Mouse (Mus musculus) MEL (cell line): ENCODE data around the gene Spast. TPM values are rescaled to one million over a fixed set of nuclear protein-coding genes. Genes with fewer than 3 reads are reported as not detected.

Source experiments
- DNase-seq: peaks from one replicate; pipeline ENCODE4 v3.0.0; 2011; ENCODE audit warnings: low read depth, low spot score
- H3K27ac ChIP-seq: 2 replicates; pipeline ENCODE4 v1.5.1; 2012; ENCODE audit warnings: low read depth, mild to moderate bottlenecking, control low read depth, low read length, moderate library complexity; ENCODE audit not compliant: control insufficient read depth
- H3K27me3 ChIP-seq, 2 experiments: fragments of 150-350 bp in 1 of 2; sonication (generic) in 1 of 2; 2 replicates each; pipeline ENCODE4 v1.6.1; 2012; ENCODE audit warnings: low read length in 2 of 2, mild to moderate bottlenecking in 2 of 2, improper control_type of control experiment in 1 of 2, moderate library complexity in 1 of 2; ENCODE audit not compliant: insufficient read depth in 2 of 2, control insufficient read depth in 1 of 2
- H3K36me3 ChIP-seq, 2 experiments: 2 replicates each; pipeline ENCODE4 v1.6.1; 2012 to 2014; ENCODE audit warnings: low read length in 2 of 2, improper control_type of control experiment in 1 of 2, inconsistent platforms in 1 of 2, mild to moderate bottlenecking in 1 of 2; ENCODE audit not compliant: insufficient read depth in 2 of 2, control insufficient read depth in 1 of 2
- H3K4me1 ChIP-seq, 2 experiments: fragments of 150-350 bp in 1 of 2; sonication (generic) in 1 of 2; 2 replicates each; pipeline ENCODE4 v1.6.1; 2012; ENCODE audit warnings: low read length in 2 of 2, improper control_type of control experiment in 1 of 2, mild to moderate bottlenecking in 1 of 2; ENCODE audit not compliant: insufficient read depth in 2 of 2, control insufficient read depth in 1 of 2
- H3K4me3 ChIP-seq, 2 experiments: fragments of 150-350 bp in 1 of 2; sonication (generic) in 1 of 2; 2 replicates each; pipeline ENCODE4 v1.5.1; 2012; ENCODE audit warnings: low read depth in 2 of 2, low read length in 2 of 2, mild to moderate bottlenecking in 2 of 2, moderate library complexity in 2 of 2, control low read depth in 1 of 2, improper control_type of control experiment in 1 of 2; ENCODE audit not compliant: control insufficient read depth in 1 of 2, insufficient read depth in 1 of 2
- H3K79me2 ChIP-seq: 2 replicates; pipeline ENCODE4 v1.6.1; 2012; ENCODE audit warnings: mild to moderate bottlenecking, low read length, moderate library complexity; ENCODE audit not compliant: control insufficient read depth, poor library complexity, insufficient read depth
- H3K9ac ChIP-seq: 2 replicates; pipeline ENCODE4 v1.6.1; 2012; ENCODE audit warnings: low read depth, mild to moderate bottlenecking, control low read depth, low read length, moderate library complexity; ENCODE audit not compliant: control insufficient read depth, poor library complexity, severe bottlenecking
- H3K9me3 ChIP-seq: fragments of 150-350 bp; sonication (generic); replicated peaks from 2 replicates; pipeline ENCODE4 v1.6.1; 2012; ENCODE audit warnings: mild to moderate bottlenecking, low read length, improper control_type of control experiment, moderate library complexity; ENCODE audit not compliant: insufficient read depth
- CTCF ChIP-seq, 3 experiments: IDR thresholded peaks in 2 of 3; conservative IDR thresholded peaks in 1 of 3; 2 replicates each; pipeline ENCODE4 v1.5.1; 2011 to 2012; ENCODE audit warnings: low read length in 3 of 3, low read depth in 2 of 3, mild to moderate bottlenecking in 2 of 3, improper control_type of control experiment in 1 of 3, inconsistent platforms in 1 of 3, mixed read lengths in 1 of 3, moderate library complexity in 1 of 3; ENCODE audit not compliant: control insufficient read depth in 1 of 3, insufficient read depth in 1 of 3, poor library complexity in 1 of 3, severe bottlenecking in 1 of 3
- ELF1 ChIP-seq: IDR thresholded peaks from 2 replicates; pipeline ENCODE4 v1.6.1; 2014; ENCODE audit warnings: low read depth, mild to moderate bottlenecking, inconsistent platforms, low read length, improper control_type of control experiment, moderate library complexity
- EP300 ChIP-seq, 2 experiments: IDR thresholded peaks; 2 replicates each; pipeline ENCODE4 v1.6.1; 2011; ENCODE audit warnings: improper control_type of control experiment in 2 of 2, low read length in 2 of 2, low read depth in 1 of 2, mild to moderate bottlenecking in 1 of 2
- GABPA ChIP-seq: IDR thresholded peaks from 2 replicates; pipeline ENCODE4 v1.6.1; 2012; ENCODE audit warnings: low read depth, mild to moderate bottlenecking, inconsistent platforms, low read length, improper control_type of control experiment, moderate library complexity
- GATA1 ChIP-seq: IDR thresholded peaks from 2 replicates; pipeline ENCODE4 v1.6.1; 2011; ENCODE audit warnings: low read depth, low read length, improper control_type of control experiment
- KAT2A ChIP-seq: conservative IDR thresholded peaks from 2 replicates; pipeline ENCODE4 v1.6.1; 2012; ENCODE audit warnings: low read depth, low read length, improper control_type of control experiment, inconsistent platforms
- MAX ChIP-seq: IDR thresholded peaks from 2 replicates; pipeline ENCODE4 v1.6.1; 2011; ENCODE audit warnings: low read length, improper control_type of control experiment
- MAZ ChIP-seq: IDR thresholded peaks from 2 replicates; pipeline ENCODE4 v1.6.1; 2012; ENCODE audit warnings: low read depth, mild to moderate bottlenecking, inconsistent platforms, low read length, improper control_type of control experiment
- MXI1 ChIP-seq: IDR thresholded peaks from 2 replicates; pipeline ENCODE4 v1.6.1; 2011; ENCODE audit warnings: mild to moderate bottlenecking, low read depth, low read length, improper control_type of control experiment
- MYB ChIP-seq: IDR thresholded peaks from 2 replicates; pipeline ENCODE4 v1.6.1; 2011; ENCODE audit warnings: mild to moderate bottlenecking, low read depth, low read length, improper control_type of control experiment
- NELFE ChIP-seq: IDR thresholded peaks from 2 replicates; pipeline ENCODE4 v1.6.1; 2011; ENCODE audit warnings: low read depth, low read length, improper control_type of control experiment
- POLR2A ChIP-seq, 2 experiments: IDR thresholded peaks; 2 replicates each; pipeline ENCODE4 v1.6.1; 2011 to 2012; ENCODE audit warnings: low read length in 2 of 2, mild to moderate bottlenecking in 2 of 2, control low read depth in 1 of 2, improper control_type of control experiment in 1 of 2, low read depth in 1 of 2, moderate library complexity in 1 of 2; ENCODE audit not compliant: control insufficient read depth in 1 of 2, insufficient read depth in 1 of 2, poor library complexity in 1 of 2
- RAD21 ChIP-seq: IDR thresholded peaks from 2 replicates; pipeline ENCODE4 v1.6.1; 2011; ENCODE audit warnings: mild to moderate bottlenecking, low read depth, low read length, improper control_type of control experiment
- SMC3 ChIP-seq: IDR thresholded peaks from 2 replicates; pipeline ENCODE4 v1.6.1; 2011; ENCODE audit warnings: low read depth, low read length, improper control_type of control experiment
- TAL1 ChIP-seq: IDR thresholded peaks from 2 replicates; pipeline ENCODE4 v1.6.1; 2012; ENCODE audit warnings: mild to moderate bottlenecking, inconsistent platforms, low read length, moderate library complexity, mixed read lengths
- TBP ChIP-seq: IDR thresholded peaks from 2 replicates; pipeline ENCODE4 v1.8.0; 2011; ENCODE audit warnings: low read depth, low read length, improper control_type of control experiment
- USF1 ChIP-seq: IDR thresholded peaks from 2 replicates; pipeline ENCODE4 v1.6.1; 2014; ENCODE audit warnings: low read depth, mild to moderate bottlenecking, inconsistent platforms, low read length, improper control_type of control experiment, moderate library complexity
- USF2 ChIP-seq, 2 experiments: IDR thresholded peaks; 2 replicates each; pipeline ENCODE4 v1.6.1; 2011 to 2012; ENCODE audit warnings: improper control_type of control experiment in 2 of 2, low read length in 2 of 2, borderline replicate concordance in 1 of 2, inconsistent platforms in 1 of 2, low read depth in 1 of 2, mild to moderate bottlenecking in 1 of 2; ENCODE audit not compliant: insufficient read depth in 1 of 2
- ZKSCAN1 ChIP-seq: IDR thresholded peaks from 2 replicates; pipeline ENCODE4 v1.6.1; 2012; ENCODE audit warnings: low read depth, mild to moderate bottlenecking, inconsistent platforms, low read length, improper control_type of control experiment, moderate library complexity
- ZNF384 ChIP-seq: IDR thresholded peaks from 2 replicates; pipeline ENCODE4 v1.6.1; 2012; ENCODE audit warnings: low read depth, mild to moderate bottlenecking, inconsistent platforms, low read length, improper control_type of control experiment
- polyA plus RNA-seq, 2 experiments: library from polyadenylated mRNA; stranded (reverse) in 1 of 2; unstranded in 1 of 2; fragments of >175 nt in 1 of 2; fragments of >200 nt in 1 of 2; gene quantifications; 2 replicates each; pipeline versions ENCODE4 v1.2.1 to v1.2.4; 2012; ENCODE audit warnings: low replicate concordance in 2 of 2, low read depth in 1 of 2; ENCODE audit not compliant: insufficient read length in 2 of 2, insufficient read depth in 1 of 2, missing spikeins in 1 of 2
- total RNA-seq: library from RNA; depleted of rRNA; stranded (reverse); fragments of 300-350 nt; gene quantifications from 2 replicates; pipeline ENCODE4 v1.2.3, GENCODE M21; 2012

The Spast gene
- total and polyA plus RNA-seq, 3 experiments, result 29.0 to 35.2 TPM; not detected in 1

DNA sequence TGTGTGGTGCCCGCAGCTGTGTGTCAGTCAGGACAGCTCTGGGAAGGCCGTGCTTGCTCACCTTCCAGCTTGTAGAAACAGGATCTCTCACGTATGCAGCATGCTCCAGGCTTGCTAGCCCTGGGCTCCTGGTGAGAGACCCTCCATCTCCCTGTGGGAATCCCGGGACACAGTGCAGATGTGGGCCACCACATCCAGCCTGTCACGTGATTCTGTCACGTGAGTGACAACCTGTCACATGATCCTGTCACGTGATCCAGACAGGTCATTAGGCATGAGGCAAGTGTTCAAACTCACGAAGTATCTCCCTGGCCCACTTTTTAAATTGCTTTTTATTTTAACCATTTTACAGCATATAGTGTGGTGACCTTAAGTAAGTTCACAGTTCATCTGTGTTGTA lies 74.5 kb downstream of the Spast start:
- Histone ChIP-seq H3K79me2 (no peaks in the 10 kb centered on the region), H3K27me3 (no peaks in the 10 kb centered on the region), H3K4me3 (no peak overlapping the region), H3K4me1 (no peaks in the 10 kb centered on the region), H3K9me3 (no peaks in the 10 kb centered on the region), H3K27ac (no peak overlapping the region), H3K36me3 (peaks cover 0 to 3% of the 10 kb centered on the region in 2 experiments; a peak in 2 of 4 replicates)
- DNase-seq, result no peak
- TF ChIP-seq MAZ, result no peak
- TF ChIP-seq USF2 (IDR thresholded peaks at IDR 0.05; ENCODE audit: borderline replicate concordance in 1 of 2, insufficient read depth in 1 of 2, low read depth in 1 of 2, low read length in 2 of 2), result peak in 1 of 2 experiments; percentile 62; a peak in 1 of 4 replicates
- TF ChIP-seq SMC3, result no peak
- peak; percentile 68 for TF ChIP-seq USF1
- TF ChIP-seq EP300 (IDR thresholded peaks at IDR 0.05; ENCODE audit: low read depth in 1 of 2, low read length in 2 of 2), result no peak
- no peak for TF ChIP-seq TBP
- TF ChIP-seq, all 39 proteins: peak for 2
- no peak overlapping the region for H3K9ac ChIP-seq

DNA sequence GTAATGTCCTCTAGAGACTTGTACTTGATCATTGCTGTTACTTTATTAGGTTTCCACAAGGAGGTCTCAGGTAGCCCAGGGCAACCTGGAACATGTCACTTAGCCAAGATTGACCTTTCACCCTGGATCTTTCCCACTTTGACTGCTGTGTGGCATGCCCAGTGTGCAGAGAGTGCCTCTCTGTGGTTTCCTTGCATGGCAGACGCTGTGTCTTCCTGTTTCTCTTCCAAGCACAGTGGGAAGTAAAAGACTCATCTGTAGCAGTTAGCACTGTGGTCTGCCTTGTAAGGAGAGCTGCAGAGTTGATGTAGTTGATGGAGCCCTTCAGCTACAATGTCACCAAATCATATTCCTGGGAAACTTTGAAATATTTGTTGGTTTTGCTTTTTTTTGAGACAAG lies 75.9 kb downstream of the Spast start:
- no peak overlapping the region for H3K27ac ChIP-seq
- no peaks in the 10 kb centered on the region for H3K27me3 ChIP-seq
- H3K4me1 ChIP-seq, result no peaks in the 10 kb centered on the region
- H3K9me3 ChIP-seq, result no peaks in the 10 kb centered on the region
- TF ChIP-seq MXI1, result no peak
- no peak for TF ChIP-seq ZNF384
- TF ChIP-seq POLR2A (IDR thresholded peaks at IDR 0.05; ENCODE audit: control insufficient read depth in 1 of 2, insufficient read depth in 1 of 2, low read depth in 1 of 2, low read length in 2 of 2, poor library complexity in 1 of 2), result no peak
- TF ChIP-seq RAD21, result no peak
- no peak for TF ChIP-seq USF1
- TF ChIP-seq GABPA, result no peak
- no peak for TF ChIP-seq MAX
- no peak overlapping the region for H3K4me3 ChIP-seq
- H3K79me2 ChIP-seq, result no peaks in the 10 kb centered on the region
- H3K9ac ChIP-seq, result no peak overlapping the region
- H3K36me3 ChIP-seq, result peaks cover 0 to 5% of the 10 kb centered on the region in 2 experiments; a peak in 2 of 4 replicates
- no peak for DNase-seq

DNA sequence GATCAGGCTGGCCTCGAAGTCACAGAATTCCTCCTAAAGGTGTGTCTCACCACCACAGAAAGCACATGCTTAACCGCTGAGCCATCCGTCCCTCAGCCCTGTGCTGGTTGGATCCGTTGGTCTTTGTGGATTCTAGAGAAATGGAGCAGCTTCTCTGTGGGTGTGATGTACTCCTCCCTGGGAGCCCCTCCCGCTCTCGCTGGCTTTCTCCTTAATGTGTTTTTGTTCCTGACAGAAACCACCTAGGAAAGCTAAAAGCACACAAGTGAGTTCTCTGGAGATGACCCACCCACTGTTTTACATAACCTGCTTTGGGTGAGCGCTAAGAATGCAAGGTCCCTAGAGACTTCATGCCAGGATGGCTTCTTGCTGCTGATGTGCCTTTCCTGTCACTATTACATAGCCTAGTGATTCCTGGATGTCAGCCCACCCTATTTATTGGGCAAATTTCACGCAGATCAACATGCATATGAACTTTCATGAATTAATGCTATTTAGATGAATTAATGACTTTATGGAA lies 78.1 kb downstream of the Spast start:
- Histone ChIP-seq H3K4me3 (no peak overlapping the region), H3K36me3 (peaks cover 0 to 5% of the 10 kb centered on the region in 2 experiments; a peak in 2 of 4 replicates), H3K9me3 (no peaks in the 10 kb centered on the region), H3K79me2 (no peaks in the 10 kb centered on the region), H3K9ac (no peak overlapping the region), H3K27ac (no peak overlapping the region), H3K27me3 (no peaks in the 10 kb centered on the region), H3K4me1 (no peaks in the 10 kb centered on the region)
- no peak for DNase-seq
- TF ChIP-seq ZNF384, result no peak
- no peak for TF ChIP-seq MYB
- TF ChIP-seq USF1, result no peak
- no peak for TF ChIP-seq CTCF (IDR thresholded peaks at IDR 0.05 in 2 of 3, conservative IDR thresholded peaks at IDR 0.05 in 1 of 3; ENCODE audit: control insufficient read depth in 1 of 3, insufficient read depth in 1 of 3, low read depth in 2 of 3, low read length in 3 of 3, poor library complexity in 1 of 3, severe bottlenecking in 1 of 3)
- no peak for TF ChIP-seq ELF1
- no peak for TF ChIP-seq TAL1
- TF ChIP-seq NELFE, result no peak
- no peak for TF ChIP-seq EP300 (IDR thresholded peaks at IDR 0.05; ENCODE audit: low read depth in 1 of 2, low read length in 2 of 2)
- no peak for TF ChIP-seq GATA1
- TF ChIP-seq GABPA, result no peak
- no peak for TF ChIP-seq ZKSCAN1
- no peak for TF ChIP-seq MAX
- TF ChIP-seq POLR2A (IDR thresholded peaks at IDR 0.05; ENCODE audit: control insufficient read depth in 1 of 2, insufficient read depth in 1 of 2, low read depth in 1 of 2, low read length in 2 of 2, poor library complexity in 1 of 2), result no peak
- TF ChIP-seq USF2 (IDR thresholded peaks at IDR 0.05; ENCODE audit: borderline replicate concordance in 1 of 2, insufficient read depth in 1 of 2, low read depth in 1 of 2, low read length in 2 of 2), result no peak
- no peak for TF ChIP-seq KAT2A
